In the genomic region with DNA sequence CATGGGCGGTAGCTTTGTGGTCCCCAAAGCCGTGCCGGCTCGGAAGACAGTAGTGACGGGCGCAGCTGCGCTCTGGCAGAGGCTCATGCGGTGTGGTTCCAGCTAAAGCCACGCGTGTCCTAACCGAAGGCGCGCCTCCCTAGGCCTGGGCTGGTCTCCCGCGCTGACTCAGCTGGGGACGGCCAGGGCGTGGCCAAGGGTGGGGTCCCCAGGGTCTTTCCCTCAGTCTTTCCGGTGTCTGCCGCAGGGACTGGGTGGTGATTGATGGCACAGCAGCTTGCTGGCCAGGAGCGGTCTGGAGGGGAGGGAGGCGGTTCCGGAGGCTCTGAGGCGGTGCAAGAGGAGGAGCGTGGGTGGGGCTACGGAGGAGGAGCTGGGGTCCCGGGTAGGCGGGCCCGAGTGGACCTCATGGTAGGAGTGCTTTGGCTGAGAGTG, we compare ENCODE assay signal across 8 mouse cellular contexts. TPM values are rescaled to one million over a fixed set of nuclear protein-coding genes. Genes with fewer than 3 reads are reported as not detected.
DNase-seq lines count a peak whose midpoint lies in the region; ATAC-seq and TF ChIP-seq lines count a peak whose summit lies in the region.

No protein-coding gene starts in this region.

- TF ChIP-seq POLR2A in heart, adult 2 months (IDR thresholded peaks at IDR 0.05; ENCODE audit: insufficient read depth, low read depth, low read length): no peak
- no peak for TF ChIP-seq POLR2A in kidney, adult 2 months (IDR thresholded peaks at IDR 0.05; ENCODE audit: low read depth, low read length)

- peaks cover 17% of the 10 kb centered on the region for H3K4me1 ChIP-seq in embryonic facial prominence, embryonic 12.5 days
- peaks cover 25% of the 10 kb centered on the region for H3K4me1 ChIP-seq in heart, adult 2 months (ENCODE audit: control insufficient read depth, insufficient read depth, low read length)
- H3K4me1 ChIP-seq in kidney, adult 2 months (ENCODE audit: control insufficient read depth, insufficient read depth, low read length): peaks cover 12% of the 10 kb centered on the region; the same call in 1 of the 2 replicates
- peaks cover 48% of the 10 kb centered on the region for H3K4me1 ChIP-seq in limb, embryonic 15.5 days
- peaks cover 5% of the 10 kb centered on the region; the same call in 1 of the 2 replicates for H3K4me1 ChIP-seq in midbrain, postnatal 0 days (ENCODE audit: insufficient read depth, low read length)

- H3K9me3 ChIP-seq in embryonic facial prominence, embryonic 12.5 days: no peaks in the 10 kb centered on the region
- H3K9me3 ChIP-seq in limb, embryonic 15.5 days: no peaks in the 10 kb centered on the region
- H3K9me3 ChIP-seq in midbrain, postnatal 0 days (ENCODE audit: low read length): no peaks in the 10 kb centered on the region

- H3K4me2 ChIP-seq in embryonic facial prominence, embryonic 12.5 days (replicated peaks): peak overlapping the region; percentile 99
- H3K4me2 ChIP-seq in limb, embryonic 15.5 days: peak overlapping the region; percentile 99
- H3K4me2 ChIP-seq in midbrain, postnatal 0 days (ENCODE audit: low read depth, low read length, poor library complexity, severe bottlenecking): peak overlapping the region; percentile 92

- no peak for TF ChIP-seq EP300 in heart, adult 2 months (IDR thresholded peaks at IDR 0.05; ENCODE audit: insufficient read depth, low read depth, low read length)

- H3K27me3 ChIP-seq in embryonic facial prominence, embryonic 12.5 days: no peaks in the 10 kb centered on the region
- no peaks in the 10 kb centered on the region for H3K27me3 ChIP-seq in heart, adult 2 months (ENCODE audit: control insufficient read depth, insufficient read depth, low read length)
- H3K27me3 ChIP-seq in kidney, adult 2 months (replicated peaks; ENCODE audit: control insufficient read depth, insufficient read depth, low read length): no peaks in the 10 kb centered on the region
- no peaks in the 10 kb centered on the region for H3K27me3 ChIP-seq in limb, embryonic 15.5 days
- H3K27me3 ChIP-seq in midbrain, postnatal 0 days (ENCODE audit: insufficient read depth, low read length): no peaks in the 10 kb centered on the region; the same call in 1 of the 2 replicates

- H3K36me3 ChIP-seq in embryonic facial prominence, embryonic 12.5 days: no peaks in the 10 kb centered on the region
- H3K36me3 ChIP-seq in heart, adult 2 months (ENCODE audit: control insufficient read depth, insufficient read depth, low read length): no peaks in the 10 kb centered on the region; the same call in 1 of the 2 replicates
- no peaks in the 10 kb centered on the region for H3K36me3 ChIP-seq in kidney, adult 2 months (ENCODE audit: control insufficient read depth, insufficient read depth, low read length)
- H3K36me3 ChIP-seq in limb, embryonic 15.5 days: no peaks in the 10 kb centered on the region
- H3K36me3 ChIP-seq in midbrain, postnatal 0 days (ENCODE audit: insufficient read depth, low read length): no peaks in the 10 kb centered on the region

- TF ChIP-seq CTCF in heart, adult 2 months (IDR thresholded peaks at IDR 0.05): peak; percentile 25; the same call in 1 of the 2 replicates
- 0 out of 2 replicates have a peak, but pooled peaks have one; percentile 5 for TF ChIP-seq CTCF in kidney, adult 2 months (conservative IDR thresholded peaks at IDR 0.05; ENCODE audit: insufficient read depth, insufficient read length, low read depth, low read length)
- TF ChIP-seq CTCF in midbrain, postnatal 0 days (IDR thresholded peaks at IDR 0.05): no peak

- peak overlapping the region; percentile 52 for H3K4me3 ChIP-seq in embryonic facial prominence, embryonic 12.5 days
- peak overlapping the region; percentile 56 for H3K4me3 ChIP-seq in heart, adult 2 months
- H3K4me3 ChIP-seq in kidney, adult 2 months (ENCODE audit: insufficient read depth, low read depth, low read length): peak overlapping the region; percentile 70
- H3K4me3 ChIP-seq in limb, embryonic 15.5 days: peak overlapping the region; percentile 55
- H3K4me3 ChIP-seq in midbrain, postnatal 0 days (ENCODE audit: low read depth, low read length): peak overlapping the region; percentile 44

- H3K79me2 ChIP-seq in heart, adult 2 months (replicated peaks; ENCODE audit: control insufficient read depth, insufficient read depth, low read length): 0 out of 2 replicates have a peak, but pooled peaks cover 1% of the 10 kb centered on the region

- peak overlapping the region; percentile 57; the same call in 1 of the 2 replicates for H3K27ac ChIP-seq in embryonic facial prominence, embryonic 12.5 days
- H3K27ac ChIP-seq in heart, adult 2 months: peak overlapping the region; percentile 81
- peak overlapping the region; percentile 55; the same call in 1 of the 2 replicates for H3K27ac ChIP-seq in kidney, adult 2 months (ENCODE audit: insufficient read depth, low read depth, low read length)
- H3K27ac ChIP-seq in limb, embryonic 15.5 days: peak overlapping the region; percentile 73
- H3K27ac ChIP-seq in midbrain, postnatal 0 days (ENCODE audit: low read depth, low read length): no peak overlapping the region

- peak; percentile 20 for DNase-seq in cerebellum, adult 11-12 months
- DNase-seq in cerebellum, adult 9-10 months: no peak
- DNase-seq in heart, adult 2 months: peak; percentile 94 to 96
- DNase-seq in kidney, adult 2 months: peak; percentile 98
- peak; percentile 76 for DNase-seq in midbrain, postnatal 0 days (ENCODE audit: low spot score)
- peak; percentile 77 to 82 for DNase-seq in spleen, postnatal 14 days (ENCODE audit: low spot score in 2 of 2)

- WGBS in embryonic facial prominence, embryonic 12.5 days: under 1% methylated on average over 28 of the region's 28 CpGs
- under 1% methylated on average over 28 of the region's 28 CpGs for WGBS in heart, adult 2 months
- under 1% methylated on average over 28 of the region's 28 CpGs for WGBS in kidney, adult 2 months
- WGBS in limb, embryonic 15.5 days: under 1% methylated on average over 28 of the region's 28 CpGs
- under 1% methylated on average over 28 of the region's 28 CpGs for WGBS in midbrain, postnatal 0 days

- peak overlapping the region; percentile 60 for H3K9ac ChIP-seq in embryonic facial prominence, embryonic 12.5 days
- H3K9ac ChIP-seq in heart, adult 2 months (ENCODE audit: low read depth, low read length): peak overlapping the region; percentile 36
- H3K9ac ChIP-seq in limb, embryonic 15.5 days: peak overlapping the region; percentile 52
- peak overlapping the region; percentile 29 for H3K9ac ChIP-seq in midbrain, postnatal 0 days (replicated peaks; ENCODE audit: low read length, poor library complexity, severe bottlenecking)

- intact Hi-C loops in heart, adult 2 months (cut with DNase I): loop anchor here (5.0 kb wide), 1 partner anchor 35 kb away; no protein-coding TSS in a partner anchor

- peak; percentile 91 for ATAC-seq in embryonic facial prominence, embryonic 12.5 days (ENCODE audit: insufficient number of reproducible peaks, insufficient read depth, low FRiP score, low TSS enrichment)
- ATAC-seq in limb, embryonic 15.5 days (ENCODE audit: insufficient number of reproducible peaks, low FRiP score, low TSS enrichment, low read depth): peak; percentile 91
- ATAC-seq in midbrain, postnatal 0 days (ENCODE audit: low FRiP score): peak; percentile 86

RNA-seq across cellular contexts. Expression of a gene that starts 54.2 kb away (rescaled TPM):
- 29.4 and 33.0 TPM in 2 replicates for polyA plus RNA-seq in embryonic facial prominence, embryonic 12.5 days (2016; fragmentation: Nextera tagmentation; extraction: Ambion mirVana)
- total RNA-seq in heart, adult 2 months (2021): 10 to 100 TPM; 63.5 to 75.5 TPM
- polyA plus RNA-seq in heart, adult 2 months (2012; rRNA removed): 32.9 and 44.2 TPM in 2 replicates
- polyA plus RNA-seq in kidney, adult 2 months (2012; rRNA removed): 9.4 and 11.4 TPM in 2 replicates
- polyA plus RNA-seq in limb, embryonic 15.5 days (2015; fragmentation: Nextera tagmentation; extraction: Ambion mirVana): 56.8 and 72.0 TPM in 2 replicates
- 26.7 and 34.2 TPM in 2 replicates for total RNA-seq in midbrain, postnatal 0 days (2014; rRNA removed)
- polyA plus RNA-seq in midbrain, postnatal 0 days (2015; fragmentation: Nextera tagmentation; extraction: Ambion mirVana): 41.4 and 48.9 TPM in 2 replicates
